Mouse (Mus musculus): ENCODE data around the gene Psapl1.

DNA sequence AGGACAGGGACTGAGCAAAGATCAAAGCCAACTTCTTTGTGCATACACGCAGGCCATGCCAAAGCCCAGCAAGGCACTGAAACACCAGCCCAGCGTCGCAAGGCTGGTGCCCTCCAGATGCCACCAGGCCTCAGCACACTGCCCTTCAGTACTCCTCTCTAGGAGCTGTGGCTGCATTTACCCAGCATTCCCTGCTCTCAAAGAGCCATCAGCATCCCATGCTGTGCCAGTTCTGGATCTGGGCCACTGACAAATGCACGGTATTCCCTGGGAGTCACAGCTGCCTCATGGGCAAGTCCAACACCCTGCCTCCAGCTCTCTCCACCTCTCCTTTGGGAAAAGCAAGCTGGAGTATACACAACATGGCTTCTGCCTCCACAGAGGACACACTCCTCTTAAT, 16.3 kb downstream of the Psapl1 start:
- no peak for TF ChIP-seq POLR2A (IDR thresholded peaks at IDR 0.05; ENCODE audit: low read depth, low read length)
- TF ChIP-seq CTCF (IDR thresholded peaks at IDR 0.05; ENCODE audit: extremely low read depth, insufficient read length, insufficient replicate concordance, low read depth, low read length), result no peak

Measured in small intestine, adult 2 months (tissue).